Mouse (Mus musculus) spleen, adult 10 weeks (tissue): ENCODE data around the gene Lce3f. TPM values are rescaled to one million over a fixed set of nuclear protein-coding genes. Genes with fewer than 3 reads are reported as not detected.

Experiments used
- polyA plus RNA-seq: library from polyadenylated mRNA; stranded (reverse); fragments of 350-450 nt; fragmentation: Illumina TruSeq; extraction: RNeasy Lipid Tissue Mini Kit (QIAGEN cat#74804); gene quantifications from one replicate; pipeline ENCODE4 v1.2.3, GENCODE M21; 2015; ENCODE audit warnings: low replicate concordance; ENCODE audit not compliant: insufficient read depth

The Lce3f gene
- not detected for polyA plus RNA-seq

DNA sequence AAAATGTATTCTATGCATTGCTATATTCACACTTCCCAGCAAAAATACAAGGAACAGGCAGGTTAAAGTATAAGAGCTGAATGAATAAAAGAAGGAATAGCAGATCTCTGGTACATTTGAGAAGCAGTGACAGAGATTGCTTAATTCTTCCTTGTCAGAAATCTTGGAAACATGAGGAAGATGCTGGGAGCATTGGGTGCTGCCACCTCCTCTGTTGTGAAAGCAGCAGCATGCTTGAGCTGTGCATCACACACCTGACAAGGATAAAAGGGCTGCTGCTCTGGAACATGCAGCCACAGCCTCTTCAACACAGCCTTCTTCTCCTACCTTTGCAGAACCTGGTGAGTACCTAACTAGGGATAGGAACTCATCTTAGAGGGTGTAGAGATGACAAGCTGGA lies at the start of gene Lce3f:
Gene Lce3f (plus strand): TSS at position 301 of the 400 bp plus-strand sequence.

DNA sequence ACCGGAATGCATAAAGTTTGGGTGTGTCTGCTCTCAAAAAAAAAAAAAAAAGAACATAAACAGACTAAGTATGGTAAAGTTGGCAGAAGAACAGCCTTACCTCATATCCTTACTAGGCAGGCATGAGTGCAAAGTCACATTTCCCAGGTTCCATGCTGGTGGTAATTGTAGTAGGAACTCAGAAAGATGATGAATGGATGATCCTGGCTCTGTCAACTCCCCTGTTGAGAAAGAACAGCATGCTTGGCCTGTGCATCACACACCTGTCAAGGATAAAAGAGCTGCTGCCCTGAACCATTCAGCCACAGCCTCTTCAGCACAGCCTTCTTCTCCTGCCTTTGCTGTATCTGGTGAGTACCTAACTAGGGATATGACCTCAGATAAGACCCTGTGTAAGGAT lies 47.8 kb upstream of the Lce3f start, which contains the start of gene Lce3c:
Gene Lce3c (plus strand): TSS at position 301 of the 400 bp plus-strand sequence.

DNA sequence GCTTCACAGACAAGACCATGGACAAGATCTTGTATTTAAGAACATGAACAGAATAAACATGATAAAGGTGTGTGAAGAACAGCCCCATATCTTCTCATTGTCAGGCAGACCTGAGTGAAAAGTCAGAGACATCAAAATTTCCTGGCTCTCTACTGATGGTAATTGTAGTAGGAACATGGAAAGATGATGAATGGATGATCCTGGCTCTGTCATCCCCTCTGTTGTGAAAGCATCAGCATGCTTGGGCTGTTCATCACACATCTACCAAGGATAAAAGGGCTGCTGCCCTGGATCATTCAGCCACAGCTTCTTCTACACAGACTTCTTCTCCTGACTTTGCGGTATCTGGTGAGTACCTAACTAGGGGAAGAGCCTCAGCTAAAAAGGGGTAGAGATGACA lies 34.9 kb upstream of the Lce3f start, which contains the start of gene Lce3d:
Gene Lce3d (plus strand): TSS at position 301 of the 400 bp plus-strand sequence.

DNA sequence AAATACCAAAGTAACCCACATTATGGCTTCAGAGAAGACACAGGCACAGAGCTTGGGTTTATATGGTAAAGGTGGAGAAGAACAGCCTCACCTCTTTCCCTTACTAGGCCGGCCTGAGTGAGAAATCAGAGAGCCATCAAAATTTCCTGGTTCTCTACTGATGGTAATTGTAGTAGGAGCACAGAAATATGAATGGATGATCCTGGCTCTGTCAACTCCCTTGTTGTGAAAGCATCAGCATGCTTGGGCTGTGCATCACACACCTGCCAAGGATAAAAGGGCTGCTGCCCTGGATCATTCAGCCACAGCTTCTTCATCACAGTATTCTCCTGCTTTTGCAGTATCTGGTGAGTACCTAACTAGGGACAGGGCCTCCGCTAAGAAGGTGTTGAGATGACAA lies 25.3 kb upstream of the Lce3f start, which contains the start of gene Lce3e:
Gene Lce3e (plus strand): TSS at position 301 of the 400 bp plus-strand sequence.

DNA sequence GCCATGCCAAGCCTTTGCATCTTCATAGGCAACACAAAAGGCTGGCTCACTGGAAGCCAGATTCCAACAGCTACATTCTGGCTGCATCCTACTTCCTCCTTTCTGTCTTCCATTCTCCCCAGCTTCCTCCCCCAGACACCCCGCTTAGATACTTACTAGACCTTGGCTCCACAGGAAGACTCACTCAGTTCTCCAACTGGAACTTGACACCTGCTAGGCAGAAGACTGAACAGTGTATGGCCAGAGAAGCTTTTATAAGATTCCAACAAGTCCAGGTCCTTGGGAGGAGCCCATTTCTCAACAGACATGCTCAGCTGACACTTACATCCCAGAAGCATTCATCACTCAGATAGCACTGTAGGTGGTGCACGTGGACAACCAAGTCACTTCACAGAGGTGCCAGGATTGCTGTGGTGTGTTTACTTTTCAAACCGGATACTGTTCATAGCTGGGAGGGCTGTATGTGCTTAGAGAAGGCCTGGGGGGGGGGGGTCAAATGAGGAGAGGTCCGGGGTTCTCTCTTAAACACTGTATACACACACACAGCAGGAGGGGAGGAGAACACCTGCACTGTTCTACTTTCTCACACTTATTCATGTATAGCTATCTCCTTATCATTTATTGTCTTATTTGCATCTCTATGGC lies 23.6 kb downstream of the Lce3f start, which contains the start of gene Crct1:
Gene Crct1 (minus strand): TSS at position 228 of the 645 bp plus-strand sequence.

DNA sequence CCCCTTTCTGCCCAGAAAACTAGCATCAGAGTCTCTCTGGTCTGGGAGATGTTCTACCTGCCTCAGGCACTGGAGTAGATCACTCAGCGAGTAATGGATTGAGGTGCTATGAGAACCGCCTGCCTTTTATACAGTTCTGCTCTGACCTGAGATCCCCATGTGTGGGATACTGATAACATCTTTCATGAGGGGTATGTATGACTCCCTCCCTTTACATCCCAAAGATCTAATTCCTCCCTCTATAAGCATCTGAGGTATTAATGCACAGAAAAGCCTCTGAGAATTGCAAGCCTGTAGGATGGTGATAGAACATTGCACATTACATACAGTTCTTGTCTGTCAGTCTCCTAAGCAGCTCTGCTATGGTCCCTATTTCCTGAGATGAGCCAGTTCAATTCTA lies 26.9 kb downstream of the Lce3f start, which contains the start of gene Lce1m:
Gene Lce1m (minus strand): TSS at position 101 of the 400 bp plus-strand sequence.

Other genes with a start within 250 kb of the Lce3f start
- not detected for gene Lce1g, start 239.9 kb upstream of the Lce3f start, polyA plus RNA-seq
- gene Lce1h, start 227.2 kb upstream of the Lce3f start, polyA plus RNA-seq: not detected
- not detected for gene Lce1i, start 213.3 kb upstream of the Lce3f start, polyA plus RNA-seq
- gene Lce1j, start 201.7 kb upstream of the Lce3f start, polyA plus RNA-seq: not detected
- gene Lce1k, start 184.3 kb upstream of the Lce3f start, polyA plus RNA-seq: not detected
- not detected for gene Kprp, start 165.0 kb upstream of the Lce3f start, polyA plus RNA-seq
- gene Lce1l, start 140.9 kb upstream of the Lce3f start, polyA plus RNA-seq: not detected
- gene 2310050C09Rik, start 122.0 kb upstream of the Lce3f start, polyA plus RNA-seq: not detected
- not detected for gene Lce3a, start 66.0 kb upstream of the Lce3f start, polyA plus RNA-seq
- gene Lce3b, start 59.2 kb upstream of the Lce3f start, polyA plus RNA-seq: not detected
- not detected for gene Lce3c, start 47.7 kb upstream of the Lce3f start, polyA plus RNA-seq
- gene Lce3d, start 34.8 kb upstream of the Lce3f start, polyA plus RNA-seq: not detected
- gene Lce3e, start 25.2 kb upstream of the Lce3f start, polyA plus RNA-seq: not detected
- not detected for gene Crct1, start 23.5 kb downstream of the Lce3f start, polyA plus RNA-seq
- not detected for gene Lce1m, start 26.8 kb downstream of the Lce3f start, polyA plus RNA-seq
- gene Gm4858, start 76.6 kb downstream of the Lce3f start, polyA plus RNA-seq: not detected
- not detected for gene Crnn, start 152.6 kb downstream of the Lce3f start, polyA plus RNA-seq
- not detected for gene Flg2, start 205.1 kb downstream of the Lce3f start, polyA plus RNA-seq